Mouse (Mus musculus) embryo, embryonic 11.5 days (tissue): Measurements from ENCODE around the gene Kif20b.
A peak's percentile ranks its signal among the peaks of the same experiment; 100 is the strongest.

Source experiments
- DNase-seq: peaks from one replicate; pipeline ENCODE4 v3.0.0-alpha.2; 2012; ENCODE audit warnings: low read depth, low spot score

Kif20b gene

GRCm38 (mm10) chr19:34921652-34922602, at the start of gene Kif20b:
Gene Kif20b, plus strand, starts transcription at chr19:34922361.
- peak; percentile 86 for DNase-seq

- no peak for DNase-seq
Measured at GRCm38 (mm10) chr19:34876676-34877075, 45.5 kb upstream of the Kif20b start.

GRCm38 (mm10) chr19:34877898-34878602, 44.1 kb upstream of the Kif20b start:
- DNase-seq = peak; percentile 73

GRCm38 (mm10) chr19:34878603-34879541, 43.3 kb upstream of the Kif20b start, which contains the start of gene Pank1:
Gene Pank1, minus strand, starts transcription at chr19:34879455.
- DNase-seq = peak; percentile 46

GRCm38 (mm10) chr19:34879624-34880023, 42.5 kb upstream of the Kif20b start:
- no peak for DNase-seq

- DNase-seq = no peak
Measured at GRCm38 (mm10) chr19:34881160-34881559, 41.0 kb upstream of the Kif20b start.

GRCm38 (mm10) chr19:34882443-34882842, 39.7 kb upstream of the Kif20b start:
- no peak for DNase-seq

GRCm38 (mm10) chr19:34883526-34884224, 38.5 kb upstream of the Kif20b start:
- DNase-seq = no peak

GRCm38 (mm10) chr19:34886324-34886723, 35.8 kb upstream of the Kif20b start:
- no peak for DNase-seq

- DNase-seq = no peak
Measured at GRCm38 (mm10) chr19:34890981-34891380, 31.2 kb upstream of the Kif20b start.

- DNase-seq = no peak
Measured at GRCm38 (mm10) chr19:34891590-34891989, 30.6 kb upstream of the Kif20b start.

GRCm38 (mm10) chr19:34895082-34895481, 27.1 kb upstream of the Kif20b start:
- no peak for DNase-seq

- DNase-seq = no peak
Measured at GRCm38 (mm10) chr19:34897082-34897965, 24.8 kb upstream of the Kif20b start.

- DNase-seq = no peak
Measured at GRCm38 (mm10) chr19:34898941-34899340, 23.2 kb upstream of the Kif20b start.

- no peak for DNase-seq
Measured at GRCm38 (mm10) chr19:34901266-34901665, 20.9 kb upstream of the Kif20b start.

GRCm38 (mm10) chr19:34901735-34902134, 20.4 kb upstream of the Kif20b start:
- DNase-seq = no peak

GRCm38 (mm10) chr19:34904032-34904431, 18.1 kb upstream of the Kif20b start:
- no peak for DNase-seq

GRCm38 (mm10) chr19:34905424-34905823, 16.7 kb upstream of the Kif20b start:
- DNase-seq = no peak

- no peak for DNase-seq
Measured at GRCm38 (mm10) chr19:34906772-34907171, 15.4 kb upstream of the Kif20b start.

GRCm38 (mm10) chr19:34912366-34912765, 9.8 kb upstream of the Kif20b start:
- no peak for DNase-seq
